Mouse (Mus musculus): Measurements from ENCODE around the gene Cry2.

DNA sequence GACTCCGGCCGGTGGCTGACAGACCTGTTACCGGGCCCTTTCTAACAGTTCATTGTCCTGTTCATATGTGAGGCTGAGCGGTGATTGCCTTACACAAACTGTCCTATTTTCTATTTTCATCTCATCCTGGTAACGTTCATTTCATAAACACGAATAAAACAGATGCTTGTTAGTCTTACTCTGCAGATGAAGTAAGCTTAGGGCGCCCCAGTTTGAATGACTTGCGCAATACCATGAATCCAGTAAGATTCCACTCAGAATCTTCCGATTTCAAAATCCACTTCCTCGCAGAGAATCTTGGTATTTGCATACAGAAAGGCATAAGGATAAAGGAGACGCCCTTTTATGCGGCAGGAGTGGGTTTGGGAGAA is 517 bp upstream of the Cry2 start:
- TF ChIP-seq TAL1 (IDR thresholded peaks at IDR 0.05; ENCODE audit: low read length) (no peak), GATA1 (IDR thresholded peaks at IDR 0.05; ENCODE audit: low read length) (no peak)
